Mouse (Mus musculus): ENCODE results near the gene Kremen1.

DNA sequence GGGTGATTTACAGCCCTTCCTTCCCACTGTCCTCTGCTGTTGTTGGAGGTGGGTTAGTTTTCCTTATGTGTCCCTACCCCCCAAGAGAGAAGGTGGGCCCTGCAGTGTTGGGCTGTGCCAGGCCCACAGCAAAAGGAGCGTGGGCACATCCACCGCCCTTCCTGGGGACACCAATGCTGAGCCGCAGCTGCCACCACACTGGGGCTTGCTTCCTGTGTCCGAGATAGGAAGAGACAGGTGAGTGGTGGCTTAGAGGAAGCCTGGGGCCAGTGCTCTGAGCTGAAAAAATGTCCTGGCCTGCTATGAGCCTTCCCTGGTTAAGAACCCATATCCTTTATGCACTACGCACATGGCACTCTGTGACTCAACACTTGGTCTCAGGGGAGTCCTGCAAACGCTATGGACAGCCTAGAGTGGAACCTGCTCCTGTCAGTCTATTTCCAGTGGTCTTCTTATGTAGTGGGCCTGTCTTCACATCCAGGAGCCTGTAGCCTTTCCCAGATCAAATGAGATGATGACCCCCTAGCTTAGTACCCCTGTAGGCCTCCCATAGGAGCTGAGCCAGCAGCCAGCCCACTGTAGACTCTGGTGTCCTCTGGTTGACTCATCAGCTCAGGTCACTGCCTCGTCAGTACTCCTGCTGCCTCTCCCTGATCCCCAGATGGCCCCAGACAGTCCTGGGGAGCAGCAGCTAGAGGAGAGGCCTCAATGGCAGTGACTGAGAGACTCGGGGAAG lies 68.3 kb downstream of the Kremen1 start:
- TF ChIP-seq POLR2A (IDR thresholded peaks at IDR 0.05; ENCODE audit: low read depth, low read length) = no peak
- TF ChIP-seq BHLHE40 (IDR thresholded peaks at IDR 0.05; ENCODE audit: low read depth, low read length) = no peak
- no peak for TF ChIP-seq CTCF (conservative IDR thresholded peaks at IDR 0.05 in 1 of 2, IDR thresholded peaks at IDR 0.05 in 1 of 2; ENCODE audit: low read depth in 2 of 2, low read length in 2 of 2)
- no peak for TF ChIP-seq ZC3H11A (IDR thresholded peaks at IDR 0.05; ENCODE audit: low read depth, low read length)
- TF ChIP-seq MEF2A (IDR thresholded peaks at IDR 0.05; ENCODE audit: borderline replicate concordance, low read depth, low read length) = no peak
- TF ChIP-seq KAT2A (IDR thresholded peaks at IDR 0.05; ENCODE audit: insufficient replicate concordance, low read length) = no peak
- no peak for TF ChIP-seq USF1 (IDR thresholded peaks at IDR 0.05; ENCODE audit: low read depth, low read length)

Data from CH12.LX (cell line).